Mouse (Mus musculus) gastrocnemius, postnatal 14 days (tissue): ENCODE results near the gene Cep19. TPM values are rescaled to one million over a fixed set of nuclear protein-coding genes. Genes with fewer than 3 reads are reported as not detected.
"Not testable (repeated sequence)": the region's sequence is repeated elsewhere in the genome, so short reads cannot be mapped to it uniquely, and the experiment has no call there.

Source experiments
- DNase-seq: peaks from one replicate; pipeline ENCODE4 v3.0.0; 2021; ENCODE audit warnings: mixed read lengths
- intact Hi-C: fragments of 180-260 bp; cut with DNase I; formaldehyde crosslinking; loops from one replicate; pipeline ENCODE4 v1.15.1; 2025; ENCODE audit warnings: low total_unique reads
- long read RNA-seq, 2 experiments: library from polyadenylated mRNA; stranded (forward); transcript quantifications; one replicate each; pipeline ENCODE4 v2.0.0; 2021
- total RNA-seq, 2 experiments: library from RNA; stranded (reverse); gene quantifications; 2 replicates each; pipeline ENCODE4 v1.2.3; 2021

The Cep19 gene
- total RNA-seq: 1 to 10 TPM; 6.1 to 7.6 TPM
- long read RNA-seq, experiment 1, transcript Cep19-202 (4 exons, 1,718 nt): major isoform, 20 of 31 reads
- long read RNA-seq, experiment 1, partial matches to known transcripts: 0 of 31 reads
- long read RNA-seq, experiment 1, other reads (novel, unspliced or antisense): 10 of 31 reads
- long read RNA-seq, experiment 2, transcript Cep19-202 (4 exons, 1,718 nt): major isoform, 11 of 18 reads
- long read RNA-seq, experiment 2, partial matches to known transcripts: 0 of 18 reads
- long read RNA-seq, experiment 2, other reads (novel, unspliced or antisense): 7 of 18 reads

DNA sequence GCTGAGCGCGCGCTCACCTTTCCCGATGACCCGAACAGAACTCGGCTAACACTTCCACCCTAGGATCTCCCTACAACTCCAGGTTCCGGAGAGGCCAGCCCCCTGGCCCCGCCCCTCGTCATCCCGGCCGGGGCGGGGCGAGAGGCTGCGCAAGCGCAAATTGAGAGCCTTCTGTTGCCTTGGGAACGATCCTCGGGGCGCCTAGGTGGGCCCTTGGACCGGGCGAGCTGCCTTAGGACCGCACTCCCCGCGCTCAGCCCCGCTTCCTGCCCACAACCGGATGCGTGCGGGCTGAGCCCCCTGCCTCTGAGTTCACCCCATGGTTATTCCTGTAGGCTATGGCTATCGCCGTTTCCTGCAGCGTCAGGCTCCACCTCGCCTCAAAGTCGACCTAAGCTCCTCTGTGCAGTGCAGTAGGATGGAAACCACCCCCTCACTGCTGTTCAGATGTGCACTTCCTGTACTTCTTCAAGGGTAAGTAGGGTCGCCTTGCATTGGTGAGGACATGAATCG is at the start of gene Cep19, which contains the start of gene Pigx:
Cep19 (plus strand) TSS at position 163 of the 513 bp plus-strand sequence.
Pigx (minus strand) TSS at position 103 of the 513 bp plus-strand sequence.
- intact Hi-C loops: no loop called here

DNA sequence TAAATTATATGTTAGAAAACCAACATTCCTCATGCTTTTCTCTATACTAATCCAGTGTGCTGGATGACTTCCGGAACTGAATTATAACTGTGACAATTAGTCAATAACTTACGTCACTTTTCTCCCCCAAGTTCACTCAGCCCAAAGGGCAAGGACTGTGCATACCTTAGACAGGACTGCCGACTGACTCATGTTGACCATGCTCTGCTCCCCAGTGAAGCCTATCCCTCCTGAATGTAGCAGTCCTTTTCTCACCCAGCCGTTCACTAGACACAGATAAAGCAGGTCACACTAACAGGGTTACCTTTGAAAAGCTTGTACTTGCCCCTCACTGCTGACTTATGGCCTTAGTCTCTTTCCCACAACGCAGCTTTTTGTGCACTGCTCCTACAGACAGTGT is 40.8 kb upstream of the Cep19 start:
- intact Hi-C loops: no loop called here

More for the DNA sequence above, at the start of gene Cep19, which contains the start of gene Pigx:
- DNase-seq: peak; percentile 87

GRCm38 (mm10) chr16:32059840-32060523 is 39.6 kb upstream of the Cep19 start:
- intact Hi-C loops: no loop called here
- no peak for DNase-seq

More for the DNA sequence above, 40.8 kb upstream of the Cep19 start:
- no peak for DNase-seq

DNA sequence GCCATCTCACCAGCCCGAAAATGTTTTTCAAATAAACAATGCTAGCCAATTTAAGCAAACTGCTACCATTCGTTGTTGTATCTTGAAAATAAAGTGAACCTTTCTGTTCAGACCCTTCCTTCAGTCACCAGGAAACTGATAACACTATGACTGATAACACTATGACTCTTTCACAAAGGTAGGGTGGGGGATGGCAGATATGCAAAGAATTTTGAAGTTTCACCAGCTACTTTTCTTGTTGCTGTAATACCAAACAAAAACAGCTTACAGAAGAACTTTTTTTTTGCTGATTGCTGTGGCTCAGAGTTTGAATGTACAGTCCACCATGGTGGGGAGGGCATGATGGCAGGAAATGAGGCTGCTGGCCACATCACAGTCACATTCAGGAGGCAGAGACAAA is 37.4 kb upstream of the Cep19 start:
- no peak for DNase-seq
- intact Hi-C loops: no loop called here

- intact Hi-C loops: no loop called here
- no peak for DNase-seq
These were observed 35.7 kb upstream of the Cep19 start for GRCm38 (mm10) chr16:32063900-32064299.

GRCm38 (mm10) chr16:32066899-32067298 is 32.7 kb upstream of the Cep19 start:
- DNase-seq: no peak
- intact Hi-C loops: no loop called here

- no peak for DNase-seq
- intact Hi-C loops: no loop called here
These were observed 31.0 kb upstream of the Cep19 start for GRCm38 (mm10) chr16:32068389-32069300.

DNA sequence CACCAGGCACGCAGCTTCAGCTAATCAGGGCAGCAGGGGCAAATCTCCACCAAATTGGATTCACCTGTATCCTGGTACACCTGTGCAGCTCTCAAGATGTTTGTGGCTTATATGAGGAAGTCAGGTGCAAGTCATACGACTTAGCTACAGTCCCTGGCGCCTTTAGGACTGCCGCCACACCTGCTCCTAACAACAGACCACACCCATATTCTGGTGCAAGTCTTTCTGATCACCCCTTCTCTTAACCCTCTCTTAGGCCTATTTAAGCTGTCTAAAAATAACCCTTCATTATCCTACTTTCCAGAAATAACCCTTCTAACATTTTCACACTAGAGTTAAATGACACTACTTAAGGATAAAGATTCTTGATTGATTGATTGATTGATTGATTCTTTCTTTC is 29.5 kb upstream of the Cep19 start:
- intact Hi-C loops, DNase-seq: not testable (repeated sequence)

GRCm38 (mm10) chr16:32075762-32076161 is 23.8 kb upstream of the Cep19 start:
- intact Hi-C loops: no loop called here
- DNase-seq: no peak

- intact Hi-C loops: no loop called here
These were observed 23.2 kb upstream of the Cep19 start for GRCm38 (mm10) chr16:32076406-32076805.

DNA sequence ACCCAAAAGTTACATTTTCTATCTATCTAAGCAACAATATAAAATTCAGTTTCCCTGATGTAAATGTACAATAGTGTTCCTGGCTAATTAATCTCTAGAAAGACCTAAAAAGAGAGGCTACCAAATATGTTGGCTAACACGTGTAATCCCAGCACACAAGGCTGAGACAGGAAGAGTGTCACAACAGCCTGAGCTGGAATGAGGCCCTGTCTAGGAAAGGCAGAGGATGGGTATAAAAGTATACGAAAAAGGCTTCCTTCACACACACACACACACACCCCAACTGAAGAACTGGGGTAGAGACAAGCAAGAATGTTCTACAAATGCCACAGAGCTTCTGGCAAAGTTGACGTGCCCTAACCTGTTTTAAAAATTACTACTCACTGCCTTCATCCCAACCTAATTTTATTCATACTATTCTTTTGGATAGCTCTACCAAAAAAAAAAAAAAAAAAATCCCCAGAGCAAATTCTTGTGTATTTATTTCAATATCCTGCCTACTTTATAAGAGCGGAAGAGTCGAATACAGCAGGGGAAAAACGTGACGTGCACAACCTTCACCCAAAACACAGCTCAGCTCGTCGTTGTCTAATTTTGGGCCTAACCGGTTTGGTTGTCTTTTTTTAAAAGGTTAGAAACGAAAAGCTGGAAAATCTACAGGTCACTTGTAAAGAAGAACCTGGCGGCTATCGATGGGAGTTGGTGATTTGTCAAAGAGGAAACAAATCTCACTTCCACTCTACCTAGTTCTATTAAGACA is 21.8 kb upstream of the Cep19 start:
- intact Hi-C loops: no loop called here
- DNase-seq: no peak

More at GRCm38 (mm10) chr16:32076406-32076805, 23.2 kb upstream of the Cep19 start:
- no peak for DNase-seq

GRCm38 (mm10) chr16:32078408-32078990 is 21.1 kb upstream of the Cep19 start:
- no peak for DNase-seq
- intact Hi-C loops: no loop called here

- peak; percentile 89 for DNase-seq
- intact Hi-C loops: no loop called here
These were observed 20.5 kb upstream of the Cep19 start, which contains the start of gene Pak2 for GRCm38 (mm10) chr16:32078991-32079511. TSS of gene Pak2 (minus strand) at chr16:32079342.

DNA sequence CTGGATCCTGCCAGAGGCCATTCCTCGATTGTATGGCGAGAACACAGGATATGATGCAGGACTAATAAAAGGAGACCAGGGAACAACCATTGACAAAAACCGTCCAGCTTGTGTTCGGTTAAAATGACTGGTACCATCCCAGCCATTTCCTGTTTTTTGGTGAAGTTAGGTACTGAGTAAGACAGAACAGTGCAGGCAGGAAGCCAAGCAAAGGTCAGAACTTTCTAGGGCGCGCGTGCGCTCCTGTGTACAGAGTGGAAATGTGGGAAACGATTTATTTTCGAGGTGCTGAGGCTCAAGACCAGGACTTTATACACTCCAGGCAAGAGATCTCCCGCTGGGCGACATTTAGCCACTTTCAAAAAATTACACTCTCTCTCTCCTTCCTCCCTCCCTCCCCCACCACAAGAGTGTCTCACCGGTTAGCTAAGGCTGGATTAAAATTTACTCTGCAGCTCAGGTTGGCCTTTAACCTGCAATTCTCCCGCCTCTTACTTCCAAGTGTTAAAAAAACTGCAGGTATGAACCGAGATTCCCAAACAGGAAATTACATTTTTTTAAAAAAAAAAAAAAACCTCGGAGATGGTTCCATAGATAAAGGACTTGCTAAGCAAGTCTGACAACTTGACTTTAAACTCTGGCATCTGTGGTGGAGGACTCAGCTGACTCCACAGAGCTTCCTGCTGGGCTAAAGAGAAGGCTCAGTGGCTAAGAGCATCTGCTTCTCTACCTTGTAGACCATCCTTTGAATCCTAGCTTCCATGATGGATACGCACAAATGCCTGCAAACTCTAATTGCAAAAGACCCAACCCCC is 11.8 kb upstream of the Cep19 start:
- no peak for DNase-seq
- intact Hi-C loops: no loop called here

DNA sequence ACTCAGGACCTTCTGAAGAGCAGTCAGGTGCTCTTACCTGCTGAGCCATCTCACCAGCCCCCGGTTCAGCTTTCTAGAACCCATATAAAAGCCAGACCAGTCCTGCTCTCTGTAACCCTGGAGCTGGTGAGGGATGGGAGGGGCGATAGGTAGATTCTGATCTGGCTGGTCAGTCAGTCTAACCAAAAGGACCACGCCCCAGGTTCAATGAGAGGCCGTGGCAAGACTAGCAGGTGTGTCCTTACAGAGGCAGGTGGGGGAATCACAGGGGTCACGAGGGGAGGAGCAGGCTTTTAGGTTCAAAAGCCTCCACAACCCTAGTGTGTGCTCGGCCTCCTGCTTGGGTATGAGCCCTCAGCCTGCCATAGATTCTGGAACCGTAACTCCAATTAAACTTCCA is 8.1 kb upstream of the Cep19 start:
- no peak for DNase-seq
- intact Hi-C loops: no loop called here

- intact Hi-C loops, DNase-seq: not testable (repeated sequence)
These were observed 1.8 kb upstream of the Cep19 start for GRCm38 (mm10) chr16:32097757-32098156.

- intact Hi-C loops: no loop called here
- DNase-seq: no peak
These were observed 533 bp upstream of the Cep19 start for GRCm38 (mm10) chr16:32098897-32099637.
